In genomic region chr4:41606784-41607183, GRCm38 (mm10) we compare ENCODE assay signal across 9 mouse cellular contexts. TPM values are rescaled to one million over a fixed set of nuclear protein-coding genes. Genes with fewer than 3 reads are reported as not detected.
DNase-seq lines count a peak whose midpoint lies in the region; ATAC-seq and TF ChIP-seq lines count a peak whose summit lies in the region.
"Had no signal": no experiment of that assay in that cellular context is flagged by ENCODE, and none has a peak within 500 bp of the region (broad histone marks: within the 10 kb centered on the region; RNA-seq: fewer than 3 reads in every experiment).

No protein-coding gene starts in this region.

- ATAC-seq in limb, embryonic 11.5 days (ENCODE audit: insufficient number of reproducible peaks, low FRiP score, low TSS enrichment, low read depth) = no peak
- no peak for ATAC-seq in megakaryocyte, adult 5-6 weeks (ENCODE audit: poor library complexity, severe bottlenecking)
- ATAC-seq: Patski had no signal

- WGBS in limb, embryonic 11.5 days = 32% methylated on average over 4 of the region's 4 CpGs

- no peaks in the 10 kb centered on the region for H3K36me3 ChIP-seq in limb, embryonic 11.5 days (ENCODE audit: control insufficient read depth, insufficient read depth, low read length)

- H3K27me3 ChIP-seq in limb, embryonic 11.5 days (ENCODE audit: control insufficient read depth, insufficient read depth, low read length) = no peaks in the 10 kb centered on the region

- no peaks in the 10 kb centered on the region for H3K4me1 ChIP-seq in limb, embryonic 11.5 days (ENCODE audit: control insufficient read depth, insufficient read depth, low read length)

- no peak for TF ChIP-seq CTCF in brain, embryonic 14.5 days (IDR thresholded peaks at IDR 0.05; ENCODE audit: borderline replicate concordance, extremely low read depth, insufficient read depth, insufficient read length)

- no peak overlapping the region for H3K4me2 ChIP-seq in limb, embryonic 11.5 days (ENCODE audit: low read depth, severe bottlenecking)

- H3K4me3 ChIP-seq in limb, embryonic 11.5 days (ENCODE audit: low read depth, low read length) = no peak overlapping the region

- DNase-seq in gastrocnemius, postnatal 10 days = peak; percentile 62
- no peak for DNase-seq in gastrocnemius, adult 18-20 months (ENCODE audit: low spot score)
- DNase-seq in 416B (ENCODE audit: low read depth) = peak; percentile 82
- peak; percentile 50 for DNase-seq in brain, embryonic 14.5 days (ENCODE audit: low read depth)
- DNase-seq in limb, embryonic 11.5 days (ENCODE audit: low spot score) = peak; percentile 86
- peak; percentile 70 for DNase-seq in thymus, postnatal 4 days
- no peak for DNase-seq in urinary bladder, postnatal 10 days (ENCODE audit: low spot score)

- no peak overlapping the region for H3K27ac ChIP-seq in limb, embryonic 11.5 days (replicated peaks; ENCODE audit: low read depth, low read length)

- H3K9ac ChIP-seq in limb, embryonic 11.5 days (ENCODE audit: low read length) = no peak overlapping the region

- TF ChIP-seq POLR2A in brain, embryonic 14.5 days (IDR thresholded peaks at IDR 0.05; ENCODE audit: borderline replicate concordance, extremely low read depth, insufficient read depth, insufficient read length, poor library complexity, severe bottlenecking) = no peak

- H3K9me3 ChIP-seq in limb, embryonic 11.5 days (ENCODE audit: control insufficient read depth, low read length) = no peaks in the 10 kb centered on the region

RNA-seq across cellular contexts. Expression of gene Enho, which starts 33.3 kb away (rescaled TPM):
- 10 to 100 TPM; 12.9 to 14.5 TPM for total RNA-seq in gastrocnemius, postnatal 10 days (2021)
- total RNA-seq in gastrocnemius, adult 18-20 months (2021) = 10 to 100 TPM in 1 of 2 experiments, 1 to 10 TPM in 1; 8.6 to 15.3 TPM
- 124 and 147 TPM in 2 replicates for polyA plus RNA-seq in brain, embryonic 14.5 days (2012; rRNA removed)
- 20.8 and 22.5 TPM in 2 replicates for polyA plus RNA-seq in limb, embryonic 11.5 days (2014; fragmentation: Nextera tagmentation; extraction: Ambion mirVana)
- not detected in 2 replicates for total RNA-seq in megakaryocyte, adult 5-6 weeks (2015)
- not detected in 2 replicates for total RNA-seq in megakaryocyte, adult 5-6 weeks (2017)

RNA-seq across cellular contexts. Expression of gene Dnaic1, which starts 37.2 kb away (rescaled TPM):
- under 1 TPM; 0.56 to 0.63 TPM for total RNA-seq in gastrocnemius, postnatal 10 days (2021)
- under 1 TPM; 0.55 to 0.73 TPM for total RNA-seq in gastrocnemius, adult 18-20 months (2021)
- polyA plus RNA-seq in brain, embryonic 14.5 days (2012; rRNA removed) = 2.3 and 2.8 TPM in 2 replicates
- 0.74 and 1.1 TPM in 2 replicates for polyA plus RNA-seq in limb, embryonic 11.5 days (2014; fragmentation: Nextera tagmentation; extraction: Ambion mirVana)
- total RNA-seq in megakaryocyte, adult 5-6 weeks (2015) = not detected in 2 replicates
- not detected in 2 replicates for total RNA-seq in megakaryocyte, adult 5-6 weeks (2017)

RNA-seq across cellular contexts. Expression of gene Fam219a, which starts 37.4 kb away (rescaled TPM):
- total RNA-seq in gastrocnemius, postnatal 10 days (2021) = 10 to 100 TPM; 19.2 to 20.4 TPM
- 10 to 100 TPM; 21.5 to 21.9 TPM for total RNA-seq in gastrocnemius, adult 18-20 months (2021)
- polyA plus RNA-seq in brain, embryonic 14.5 days (2012; rRNA removed) = 78.6 and 97.8 TPM in 2 replicates
- polyA plus RNA-seq in limb, embryonic 11.5 days (2014; fragmentation: Nextera tagmentation; extraction: Ambion mirVana) = 1.2 and 2.0 TPM in 2 replicates
- 6.1 and 8.9 TPM in 2 replicates for total RNA-seq in megakaryocyte, adult 5-6 weeks (2015)
- total RNA-seq in megakaryocyte, adult 5-6 weeks (2017) = 1.7 and 3.1 TPM in 2 replicates

Comparison
In these comparisons a context has a peak if more than half of its experiments do, and no peak if none do; other contexts are left out.
1. DNase-seq: peak in gastrocnemius, postnatal 10 days (single experiment), 416B (single experiment), brain, embryonic 14.5 days (single experiment), limb, embryonic 11.5 days (single experiment) and thymus, postnatal 4 days (single experiment); none in gastrocnemius, adult 18-20 months (single experiment) and urinary bladder, postnatal 10 days (single experiment).
2. RNA of gene Enho, which starts 33.3 kb away (total RNA-seq): 8.6 to 15.3 TPM in gastrocnemius, adult 18-20 months and 12.9 to 14.5 TPM in gastrocnemius, postnatal 10 days; not detected in megakaryocyte, adult 5-6 weeks; every median in the first group is over 4 times any median in the second.